Mouse (Mus musculus): ENCODE data around the gene Kcnj9.
A peak's percentile ranks its signal among the peaks of the same experiment; 100 is the strongest.

Gene Kcnj9

DNA sequence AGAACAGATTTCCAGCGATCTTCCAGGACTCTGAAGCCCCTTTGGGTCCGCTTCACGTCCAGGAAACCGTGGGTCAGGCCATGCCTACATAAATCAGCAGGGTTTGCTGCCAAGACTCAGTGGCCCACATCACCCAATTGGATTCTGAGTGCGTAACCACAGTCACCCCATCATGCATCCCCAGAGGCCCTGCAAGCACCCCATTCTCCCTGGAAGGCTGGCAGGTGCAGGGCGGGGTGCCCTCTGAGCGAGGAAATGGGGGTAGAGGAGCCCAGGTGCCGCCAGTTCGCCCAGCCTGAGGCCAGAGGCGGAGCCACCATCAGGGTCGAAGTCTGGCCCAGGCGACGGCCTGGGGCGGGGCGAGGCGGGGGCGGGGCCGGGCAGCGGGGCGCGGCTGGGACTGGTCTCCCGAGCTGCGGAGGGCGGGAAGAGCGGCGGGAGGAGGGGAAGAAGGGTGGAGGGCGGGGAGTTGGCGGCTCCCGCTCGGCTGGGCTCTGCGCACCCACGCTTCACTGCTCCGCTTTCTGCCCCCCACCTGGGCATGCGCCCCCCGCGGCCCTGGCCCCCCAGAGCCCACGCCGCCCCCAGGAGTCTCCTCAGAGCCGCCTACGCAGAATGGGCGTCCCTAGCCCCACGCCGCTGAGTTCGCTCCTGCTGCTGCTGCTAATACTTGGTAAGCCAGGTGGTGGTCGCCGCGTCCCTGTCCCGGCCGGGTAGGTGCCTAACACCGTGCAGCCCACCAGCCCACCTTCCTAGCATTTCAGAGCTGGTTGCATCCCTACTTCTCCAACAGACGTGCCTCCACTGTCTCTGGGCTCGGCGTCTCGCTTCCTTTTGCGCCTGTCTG, 17.0 kb downstream of the Kcnj9 start:
- DNase-seq = peak; percentile 84

DNA sequence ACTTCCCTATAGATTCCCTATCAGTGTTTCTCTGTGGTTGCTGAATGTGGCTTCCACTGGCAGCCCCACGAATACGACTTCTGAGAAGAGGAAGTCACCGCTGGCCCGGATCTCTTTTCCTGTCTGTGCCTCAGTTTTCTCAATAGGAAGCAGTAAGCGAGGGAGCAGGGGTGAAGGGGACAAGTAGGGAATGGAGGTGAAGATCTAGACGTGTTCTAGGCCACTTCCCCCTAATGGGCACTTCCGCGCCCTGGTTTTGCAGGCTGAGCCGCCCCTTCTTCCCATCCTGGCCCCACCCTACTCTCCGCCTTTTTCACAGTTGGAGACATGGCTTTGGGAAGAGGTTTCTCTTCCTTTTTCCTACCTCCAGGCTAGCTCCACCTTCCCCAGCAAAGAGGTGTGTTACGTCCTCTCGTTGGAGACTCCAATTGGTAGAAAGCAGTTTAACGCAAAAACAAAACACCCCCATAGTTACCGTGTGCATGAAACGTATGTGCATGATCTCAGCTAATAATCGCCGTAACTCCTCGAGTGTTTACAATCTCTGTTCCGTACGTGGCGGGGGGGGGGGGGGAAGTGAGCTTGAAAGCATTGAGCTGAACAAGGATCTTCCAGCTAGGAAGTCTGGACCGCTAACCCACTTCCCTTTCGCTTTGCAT, 17.7 kb downstream of the Kcnj9 start:
- peak; percentile 63 for DNase-seq

DNA sequence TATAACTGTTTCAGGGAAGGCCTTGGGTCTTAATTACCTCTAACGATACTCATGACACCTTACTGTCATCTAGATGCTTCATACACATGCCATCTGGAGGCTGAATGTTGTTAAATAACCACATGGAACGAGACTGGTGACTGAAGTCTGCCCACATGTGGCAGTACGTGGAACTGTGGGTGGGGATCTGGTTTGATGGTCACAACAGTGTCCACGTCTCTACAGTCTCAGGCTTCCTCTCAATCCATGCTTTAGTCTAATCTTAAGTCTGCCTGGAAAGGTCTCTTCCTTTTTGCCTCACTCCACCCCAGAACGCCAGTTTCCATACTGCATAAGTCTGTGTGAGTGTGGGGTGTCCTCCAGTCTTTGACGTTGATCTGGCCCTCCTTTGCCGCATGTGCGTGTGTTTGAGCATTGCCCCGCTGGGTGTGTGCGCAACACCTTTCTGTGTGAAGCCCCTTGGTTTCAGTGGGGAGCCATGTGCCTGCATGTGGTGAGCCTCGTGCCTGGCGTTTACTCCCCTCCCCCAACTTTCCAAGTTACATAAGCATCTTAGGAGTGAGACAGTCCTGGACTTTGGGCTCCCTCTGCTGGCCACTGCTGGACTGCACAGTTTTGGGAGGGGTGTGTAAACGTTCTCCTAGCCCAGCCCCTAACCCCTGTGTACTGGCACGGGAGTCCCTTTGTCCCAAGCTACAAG, 19.3 kb downstream of the Kcnj9 start:
- DNase-seq = peak; percentile 84

DNA sequence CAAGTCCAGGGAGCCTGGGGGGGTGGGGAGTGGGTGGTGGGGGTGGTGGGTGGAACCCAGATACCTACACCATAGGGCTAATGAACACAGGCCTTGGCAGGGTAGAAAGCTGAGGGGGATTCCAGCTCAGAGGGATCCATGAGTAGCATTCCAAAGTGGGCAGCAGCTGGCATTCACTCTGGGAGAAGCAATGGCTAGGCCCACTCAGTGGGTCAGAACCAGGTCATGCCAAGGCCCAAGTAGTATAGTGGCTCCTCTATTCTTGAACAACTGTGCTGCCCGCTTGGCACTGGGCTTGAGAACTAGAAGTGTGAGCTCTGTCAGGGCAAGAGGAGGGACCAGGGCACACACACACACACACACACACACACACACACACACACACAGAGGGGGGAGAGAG, 20.7 kb downstream of the Kcnj9 start:
- no peak for DNase-seq

DNA sequence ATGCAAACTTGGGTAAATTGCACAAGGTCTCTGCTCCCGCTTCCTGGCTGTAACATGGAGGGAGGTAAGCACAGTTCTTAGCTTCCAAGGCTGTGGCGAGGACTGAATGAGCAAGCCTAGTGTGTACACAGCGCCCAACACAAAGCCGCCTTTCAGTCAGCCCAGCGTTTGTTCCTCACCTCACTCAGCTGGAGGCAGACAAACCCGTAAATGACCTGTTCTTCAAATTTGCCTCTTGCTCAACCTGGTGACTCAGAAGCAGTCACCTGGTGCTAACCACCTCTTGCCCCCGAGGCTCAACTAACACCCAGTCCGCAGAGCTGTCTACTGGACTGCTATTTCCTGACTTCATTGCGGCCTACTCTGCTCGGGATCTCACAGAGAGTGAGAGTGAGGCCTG, 21.2 kb downstream of the Kcnj9 start:
- DNase-seq = peak; percentile 8

DNA sequence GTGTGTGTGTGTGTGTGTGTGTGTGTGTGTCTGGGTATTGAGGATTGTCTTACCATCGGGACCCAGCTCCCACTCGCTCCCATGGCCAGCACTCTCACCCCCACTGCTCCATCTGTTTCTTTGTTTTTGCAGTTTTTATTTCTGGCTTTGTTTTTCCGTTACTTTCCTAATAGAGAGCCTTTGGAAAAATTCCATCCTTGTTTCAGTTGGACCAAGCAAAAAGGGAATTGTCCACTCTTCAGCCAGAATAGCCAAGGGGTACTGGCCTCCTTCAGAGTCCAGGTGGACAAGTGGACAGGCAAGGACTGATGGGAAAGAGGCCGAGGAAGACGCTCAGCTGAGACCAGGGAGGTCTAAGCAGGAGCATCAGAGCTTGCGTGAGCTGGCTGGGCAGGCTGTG, 22.2 kb downstream of the Kcnj9 start:
- DNase-seq = peak; percentile 30

DNA sequence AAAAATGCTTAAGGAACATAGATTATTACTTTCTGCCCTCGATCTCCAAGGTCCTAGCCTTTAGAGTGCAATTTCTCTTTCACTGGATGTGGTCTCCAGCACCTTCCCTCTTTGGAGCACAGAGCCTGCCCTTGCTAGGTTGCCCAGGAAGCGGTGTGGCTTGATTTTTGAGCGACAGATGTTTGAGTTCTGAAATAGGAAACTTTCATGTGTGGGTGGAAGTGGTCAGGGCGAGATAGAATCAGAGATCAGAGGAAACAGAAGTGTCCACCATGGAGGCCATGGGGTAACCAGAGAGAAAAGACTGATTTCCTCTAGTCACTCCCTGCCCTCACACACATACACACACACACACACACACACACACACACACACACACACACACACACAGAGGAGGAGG, 22.9 kb downstream of the Kcnj9 start:
- DNase-seq = no peak

DNA sequence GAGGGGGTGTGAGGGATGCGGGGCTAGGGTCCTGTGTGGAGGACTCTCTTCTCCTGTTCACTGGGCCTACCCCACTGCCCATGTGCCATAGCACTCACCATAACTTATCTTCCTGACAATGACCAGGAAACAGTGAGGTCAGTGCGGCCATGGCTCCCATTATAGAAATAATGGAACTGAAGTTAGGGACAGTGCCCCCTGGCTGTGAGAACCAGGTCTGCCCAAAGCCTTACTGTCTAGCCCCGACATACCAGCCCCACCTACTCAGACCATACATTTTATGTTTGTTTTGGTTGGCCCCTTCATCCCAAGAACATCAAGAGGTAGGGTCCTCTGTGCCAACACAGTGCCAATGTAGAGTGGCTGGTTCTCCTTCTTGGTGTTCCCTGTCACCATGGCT, 23.5 kb downstream of the Kcnj9 start:
- DNase-seq = no peak

DNA sequence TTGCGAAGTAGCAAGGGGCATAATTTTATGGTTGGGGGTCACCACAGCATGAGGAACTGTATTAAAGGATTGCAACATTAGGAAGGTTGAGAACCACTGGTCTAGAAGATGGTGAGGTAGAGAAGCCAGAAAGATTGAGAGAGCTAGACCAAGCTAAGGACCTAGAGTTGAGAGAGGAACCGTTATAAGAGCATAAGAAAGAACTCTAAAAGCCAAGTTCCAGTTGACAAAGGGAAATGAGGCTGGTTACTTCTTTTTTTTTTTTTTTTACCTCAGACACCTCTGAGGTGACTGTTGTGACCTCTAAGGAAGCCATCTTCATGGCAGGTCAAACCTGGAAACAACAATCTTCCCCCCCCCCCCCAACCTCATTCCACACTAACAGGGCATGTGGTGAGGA, 24.0 kb downstream of the Kcnj9 start:
- no peak for DNase-seq

DNA sequence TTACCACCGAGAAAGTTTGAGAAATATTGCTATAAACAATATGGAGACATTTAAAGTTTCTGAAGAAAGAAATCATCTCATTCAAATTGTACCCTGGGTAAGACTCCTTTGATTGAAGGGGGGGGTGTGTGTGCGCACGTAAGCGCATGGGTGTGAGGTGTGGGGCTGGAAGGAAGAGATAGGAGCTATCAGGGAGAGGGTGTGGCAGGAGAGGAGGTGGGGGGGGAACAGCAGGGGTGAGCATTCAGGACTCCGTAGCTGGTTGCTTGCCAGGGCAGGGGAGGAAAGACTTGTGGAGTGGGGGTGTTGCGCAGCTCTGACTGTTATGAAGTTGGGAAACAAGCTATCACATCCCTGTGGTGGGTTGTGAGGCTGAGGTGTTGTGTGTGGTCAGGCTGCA, 24.7 kb downstream of the Kcnj9 start:
- DNase-seq = peak; percentile 29

DNA sequence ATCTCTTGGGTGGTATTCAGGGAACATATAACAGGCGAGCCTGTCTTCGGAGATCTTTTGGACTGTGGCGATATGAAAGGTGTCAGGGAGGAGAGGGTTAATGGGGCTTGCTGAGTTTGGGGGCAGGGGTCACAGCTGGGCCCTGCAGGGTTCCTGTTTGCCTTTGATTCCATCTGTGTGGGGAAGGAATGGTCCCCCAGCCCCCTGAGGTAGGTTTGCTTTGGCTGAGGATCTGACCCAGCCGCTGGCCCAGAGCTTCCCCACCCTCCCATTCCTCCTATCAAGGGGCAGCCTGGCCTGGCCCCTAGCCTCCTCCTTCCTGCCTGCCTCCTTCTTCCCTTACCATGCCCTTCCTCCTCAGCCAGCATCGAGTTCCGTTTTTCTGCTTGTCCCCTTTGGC, 26.3 kb downstream of the Kcnj9 start:
- no peak for DNase-seq

DNA sequence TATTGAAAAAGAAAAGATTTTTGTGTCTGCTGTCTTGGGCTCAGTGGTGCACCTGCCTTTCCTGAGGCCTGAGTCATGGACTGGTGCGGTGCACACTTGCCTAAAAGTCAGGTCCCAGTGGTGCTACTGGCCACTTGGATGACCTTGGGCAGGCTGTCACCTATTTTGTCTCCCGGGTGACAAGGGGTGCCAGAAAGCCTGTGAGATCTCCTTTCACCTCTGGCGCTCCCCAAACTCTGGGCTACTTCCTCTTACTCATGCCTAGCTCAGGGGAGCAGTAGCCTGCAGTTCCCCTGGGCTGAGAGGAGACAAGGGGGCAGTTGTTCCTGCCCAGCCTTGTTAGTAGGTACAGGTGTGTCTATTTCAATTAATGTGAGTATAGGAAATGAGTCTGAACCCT, 26.8 kb downstream of the Kcnj9 start:
- no peak for DNase-seq

DNA sequence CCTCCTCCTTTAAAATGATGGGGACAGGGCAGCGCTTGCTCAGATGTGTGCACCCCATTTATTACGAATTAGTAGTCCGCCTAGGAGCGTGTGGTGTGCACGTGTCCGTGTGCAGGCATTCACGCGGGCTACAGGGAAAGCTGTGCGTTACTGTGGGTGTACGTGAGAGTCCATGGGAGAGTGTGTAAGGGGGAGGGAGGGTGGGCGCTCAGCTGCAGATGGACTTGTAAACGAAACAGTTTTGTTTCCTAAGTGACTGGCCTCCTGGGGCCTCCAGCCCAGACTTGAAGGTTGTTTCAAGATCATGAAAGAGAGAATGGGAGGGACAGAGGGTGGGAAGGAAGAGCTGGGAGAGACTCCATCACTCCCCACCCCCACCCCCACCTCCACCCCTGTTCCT, 27.9 kb downstream of the Kcnj9 start:
- DNase-seq = no peak

DNA sequence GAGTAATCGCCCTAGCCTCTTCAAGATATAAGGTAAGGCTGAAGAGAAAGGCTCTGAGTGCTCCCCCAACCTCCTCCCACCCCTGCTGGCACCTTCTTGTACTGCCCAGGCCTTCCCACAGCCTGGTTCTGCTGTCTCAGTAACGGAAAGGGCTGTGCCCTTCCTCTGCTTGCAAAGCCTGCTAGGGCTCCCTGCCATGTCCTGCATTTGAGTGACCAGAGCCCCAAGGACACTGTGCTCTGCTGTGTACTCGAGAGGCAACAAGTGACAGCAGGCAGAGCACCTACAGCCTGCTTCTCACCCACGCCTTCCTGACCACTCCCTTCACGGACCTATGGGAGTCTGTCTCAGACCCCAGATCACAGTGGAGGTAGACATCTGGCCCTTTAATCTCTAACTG, 28.9 kb downstream of the Kcnj9 start:
- no peak for DNase-seq

DNA sequence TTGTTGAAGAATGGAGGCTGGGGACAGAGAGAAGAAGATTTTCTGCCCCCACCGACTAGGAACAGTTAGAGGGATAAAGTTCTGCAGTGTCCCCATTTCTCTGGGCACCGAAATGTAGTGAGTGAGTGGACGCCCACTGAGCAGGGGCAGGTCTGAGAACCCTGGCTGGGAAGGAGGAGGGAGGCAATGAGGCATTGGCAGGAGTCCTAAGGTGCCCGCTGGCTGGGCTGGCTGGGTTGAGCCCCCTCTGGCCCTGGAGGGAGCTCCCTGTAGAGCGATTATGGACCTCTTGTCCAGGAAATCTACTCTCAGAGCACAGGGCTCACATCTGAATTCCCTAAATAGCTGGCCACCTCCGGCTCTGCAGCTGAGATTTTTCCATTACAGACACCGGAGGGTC, 29.6 kb downstream of the Kcnj9 start:
- DNase-seq = no peak

DNA sequence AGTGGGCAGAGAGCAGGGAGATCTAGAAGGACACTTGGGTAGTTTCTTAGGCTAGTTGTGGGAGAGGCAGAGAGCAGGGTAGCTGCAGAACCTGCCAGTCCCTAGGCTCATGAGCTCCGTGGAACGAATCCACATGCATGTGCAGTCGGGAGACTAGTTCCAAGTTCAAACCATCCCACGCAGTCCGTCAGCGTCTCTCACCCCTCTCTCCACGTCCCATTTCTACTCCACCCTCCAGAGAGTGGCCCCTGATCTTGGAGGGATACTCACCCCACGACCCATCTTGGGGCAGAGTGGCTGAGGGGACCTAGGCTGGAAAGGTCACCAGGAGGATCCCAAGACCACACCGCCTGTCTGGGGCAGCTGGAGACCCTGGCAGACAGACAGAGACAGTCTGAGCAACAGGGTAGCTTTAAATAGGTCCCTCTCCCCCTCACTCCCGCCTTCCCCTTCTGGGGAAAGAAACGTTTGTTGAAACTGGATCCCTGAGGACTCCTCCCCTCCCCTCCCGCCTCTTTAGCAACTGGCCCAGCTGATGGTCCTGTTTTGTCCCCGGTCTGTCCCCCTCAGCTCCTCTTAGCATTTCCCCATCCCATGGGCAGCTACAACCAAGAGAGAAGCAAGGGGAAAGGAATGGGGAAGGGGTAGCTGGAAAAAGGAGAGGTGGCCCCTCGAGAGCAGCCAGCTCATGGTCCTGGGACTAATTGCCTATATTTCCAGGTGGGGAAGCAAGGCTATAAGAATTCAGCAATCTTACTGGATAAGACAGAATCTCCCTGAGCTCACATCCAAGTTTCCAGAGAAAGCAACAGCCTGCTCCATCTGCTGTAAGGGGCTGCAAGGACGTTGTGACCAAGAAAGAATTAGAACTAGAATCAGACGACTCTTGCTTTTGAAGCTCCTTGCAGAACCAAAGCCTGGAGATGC, 31.2 kb downstream of the Kcnj9 start, which contains the start of gene Atp1a2:
Gene Atp1a2 (minus strand): TSS at position 454 of the 927 bp plus-strand sequence.
- peak; percentile 65 for DNase-seq

DNA sequence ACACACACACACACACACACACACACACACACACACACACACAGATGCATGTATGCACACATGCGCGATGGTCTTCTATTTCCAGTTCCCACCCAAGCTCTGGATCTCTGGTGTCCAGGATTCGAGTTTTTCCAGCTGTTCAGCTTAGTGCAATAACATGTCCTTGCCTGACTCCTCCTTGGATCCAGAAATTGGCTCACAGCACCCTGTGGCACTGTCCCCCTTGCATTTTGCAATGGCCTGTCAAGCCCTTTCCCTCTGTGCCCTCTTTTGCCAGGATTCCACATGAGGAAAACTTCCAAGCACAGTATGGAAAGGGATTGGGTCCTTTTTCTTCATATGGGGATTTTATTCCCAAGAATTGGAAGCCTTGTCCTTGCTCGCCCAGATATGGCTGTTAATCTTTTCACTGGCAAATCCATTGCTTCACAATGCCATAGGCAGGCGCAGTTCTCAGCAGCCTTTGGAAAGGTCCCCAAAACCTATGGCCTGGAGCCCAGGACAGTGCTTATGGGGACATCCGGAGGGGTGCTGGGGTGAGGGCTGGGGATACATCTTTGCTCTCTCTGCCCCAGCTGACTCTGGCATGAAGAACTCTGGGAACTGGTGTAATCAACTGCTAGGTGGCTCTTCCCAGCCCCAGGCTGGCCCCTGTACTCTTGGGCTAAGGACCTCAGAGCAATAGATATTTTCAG, 32.2 kb downstream of the Kcnj9 start:
- no peak for DNase-seq

DNA sequence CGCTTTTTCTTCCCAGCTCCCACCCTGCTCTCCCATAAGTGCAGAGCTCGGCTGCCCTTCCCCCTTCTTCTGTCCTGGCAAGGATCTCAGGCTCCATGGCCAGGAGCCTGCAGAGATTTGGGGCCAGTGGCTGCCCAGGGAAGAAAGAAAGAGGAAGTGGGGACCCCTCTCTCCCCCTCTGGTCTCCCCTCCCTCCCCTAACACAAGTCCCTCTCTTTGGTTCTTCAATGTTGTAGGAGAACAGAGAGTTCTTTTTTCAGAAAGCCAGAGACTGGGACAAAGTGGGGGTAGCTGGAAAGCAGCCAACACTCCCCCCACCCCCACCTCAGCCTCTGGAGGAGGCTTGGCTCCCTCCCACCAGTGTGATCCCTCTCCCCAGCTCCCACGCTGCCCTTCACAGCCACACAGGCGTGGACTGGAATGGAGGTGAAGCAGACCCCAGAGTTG, 33.3 kb downstream of the Kcnj9 start:
- no peak for DNase-seq

DNA sequence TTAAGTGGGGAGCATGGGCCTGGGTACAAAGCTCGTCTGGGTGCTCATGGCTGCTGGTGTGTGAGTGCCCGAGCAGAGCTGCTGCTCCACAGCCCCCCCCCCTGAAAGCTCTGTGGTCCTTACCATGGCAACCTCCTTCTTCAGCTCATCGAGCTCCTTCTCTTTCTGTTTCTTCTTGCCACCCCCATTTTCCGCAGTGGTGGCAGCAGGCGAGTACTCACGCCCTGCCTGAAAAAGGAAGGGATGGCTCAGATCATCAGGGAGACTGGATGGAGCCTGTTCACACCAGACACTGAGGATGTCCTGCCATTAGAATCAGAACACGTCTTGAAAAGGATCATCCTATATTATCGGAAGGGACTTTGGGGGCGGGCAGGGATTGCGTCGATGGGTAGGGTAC, 35.7 kb downstream of the Kcnj9 start:
- DNase-seq = peak; percentile 56

DNA sequence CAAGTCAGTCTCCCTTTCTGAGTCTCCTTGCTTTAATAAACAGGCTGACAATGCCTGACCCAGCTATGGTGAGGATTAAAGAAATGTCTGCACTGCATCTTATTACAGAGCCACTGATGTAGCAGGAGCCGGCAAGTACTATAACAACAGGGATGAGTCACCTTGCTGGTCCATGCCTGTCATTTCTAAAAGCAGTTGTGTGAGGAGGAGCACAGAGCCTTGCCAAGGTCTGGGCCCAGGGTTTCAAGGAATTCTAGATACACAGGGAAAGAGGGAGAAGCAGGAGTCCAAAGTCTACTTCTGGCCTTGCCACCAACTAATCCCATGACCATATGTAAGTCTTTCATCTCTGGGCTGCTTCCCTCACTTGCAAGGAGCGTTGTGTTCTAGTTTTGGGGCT, 36.2 kb downstream of the Kcnj9 start:
- DNase-seq = no peak

DNA sequence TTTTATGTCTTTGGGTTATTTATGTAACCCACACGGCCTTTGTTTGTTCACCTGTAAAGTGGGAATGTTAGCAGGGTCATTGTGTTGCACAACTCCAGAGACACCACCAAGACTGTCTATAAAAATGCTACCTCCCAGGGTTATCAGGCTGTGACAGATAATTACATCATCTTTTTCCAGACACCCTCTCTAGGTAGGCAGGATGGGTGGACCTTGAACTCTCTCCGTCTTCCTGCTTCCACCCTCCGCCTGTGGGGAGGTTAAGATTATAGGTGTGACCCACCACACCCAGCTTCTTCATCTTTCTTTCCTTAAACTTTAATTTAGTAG, 39.5 kb downstream of the Kcnj9 start:
- DNase-seq = no peak
